Mouse (Mus musculus) left cerebral cortex, adult 11 months (tissue): ENCODE measurements at regions not wholly inside any gene's neighbourhood (a gene's known extent, or its start where the extent isn't known, plus 50 kb on each side); places are given as distances from the start of the nearest gene placed in this dataset.
A peak's percentile ranks its signal among the peaks of the same experiment; 100 is the strongest.

Experiments
- DNase-seq: peaks from one replicate; pipeline ENCODE4 v3.0.0; 2022; ENCODE audit warnings: low spot score

DNA sequence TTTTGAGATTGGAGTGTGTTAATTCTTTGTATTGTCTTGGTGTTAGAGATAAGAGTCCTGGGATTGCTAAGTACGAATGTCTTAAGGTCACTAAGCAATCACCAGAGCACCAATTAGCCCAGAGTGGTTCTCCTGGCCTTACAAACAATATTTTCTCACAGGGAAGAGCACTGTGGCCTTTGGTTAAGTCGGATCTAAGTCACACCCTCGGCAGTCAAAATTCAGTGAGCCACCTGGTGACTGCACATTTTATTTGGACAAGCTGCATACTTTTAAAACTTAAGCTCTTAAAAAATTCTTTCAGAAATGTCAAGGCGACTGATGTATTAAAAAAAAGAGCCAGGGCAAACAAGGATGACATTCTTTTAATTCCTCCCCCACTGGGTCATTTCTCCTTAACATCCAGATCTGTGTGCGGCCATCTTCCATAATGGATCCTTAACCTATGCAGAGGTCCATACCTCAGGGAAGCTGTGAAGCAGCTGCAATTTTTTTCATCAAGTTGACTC lies 60.9 kb upstream of the Foxa2 start:
- no peak for DNase-seq

DNA sequence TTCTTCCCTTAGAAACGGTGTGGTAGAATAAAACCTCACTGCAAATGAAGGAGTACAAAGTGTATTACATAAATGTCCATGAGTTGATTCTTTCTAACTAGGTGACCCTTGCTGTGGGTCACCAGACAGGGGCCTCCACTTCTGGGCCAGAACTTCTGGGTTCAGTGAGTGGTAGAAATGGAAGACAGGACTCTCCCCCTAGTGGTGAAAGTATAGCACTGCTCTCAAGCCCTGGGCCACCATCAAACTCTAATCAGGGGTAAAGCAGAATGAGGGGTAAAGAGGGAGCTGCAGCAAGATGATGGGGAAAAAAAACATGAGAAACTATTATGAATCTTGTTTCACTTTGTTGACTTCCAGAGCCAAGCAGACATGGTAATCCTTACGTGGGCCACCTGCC lies 63.4 kb upstream of the Foxa2 start:
- DNase-seq: no peak

DNA sequence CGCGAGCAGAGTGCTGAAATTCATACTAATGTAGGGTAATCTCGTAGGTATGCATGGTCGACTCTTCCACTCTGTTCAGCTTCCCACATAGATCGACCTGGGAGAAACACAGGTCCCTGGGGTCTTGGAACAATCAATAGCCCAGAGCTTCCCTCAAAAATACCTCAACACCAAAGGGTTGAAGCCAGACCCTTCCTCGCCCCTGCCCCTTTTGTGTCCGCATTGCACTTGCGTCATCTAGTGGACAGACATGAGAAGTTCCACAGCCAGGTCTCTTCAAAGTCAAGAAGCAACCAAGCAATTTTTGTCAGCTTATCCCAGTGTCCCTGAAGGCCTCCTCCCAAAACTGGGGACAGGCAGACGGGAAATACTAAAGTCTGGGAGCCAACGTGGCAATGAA lies 65.1 kb upstream of the Foxa2 start:
- no peak for DNase-seq

DNA sequence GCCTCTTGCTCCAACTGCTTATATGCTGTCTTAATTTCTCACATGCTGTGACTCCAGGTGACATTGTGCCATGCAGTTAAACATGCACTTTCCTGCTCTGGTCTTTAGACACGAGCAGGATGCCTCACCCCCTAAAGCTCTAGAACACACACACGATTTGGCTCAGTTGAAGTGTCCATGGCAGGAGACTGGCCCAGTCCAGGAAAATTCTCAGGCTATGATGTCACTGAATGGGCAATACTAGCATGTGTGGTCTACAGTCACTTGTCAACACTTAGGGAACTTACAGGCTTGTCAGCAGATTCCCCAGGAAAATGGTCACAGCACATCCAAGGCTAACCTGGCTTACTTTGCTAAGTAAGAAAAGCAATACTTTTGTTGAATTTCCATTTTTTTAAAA lies 66.4 kb upstream of the Foxa2 start:
- no peak for DNase-seq

DNA sequence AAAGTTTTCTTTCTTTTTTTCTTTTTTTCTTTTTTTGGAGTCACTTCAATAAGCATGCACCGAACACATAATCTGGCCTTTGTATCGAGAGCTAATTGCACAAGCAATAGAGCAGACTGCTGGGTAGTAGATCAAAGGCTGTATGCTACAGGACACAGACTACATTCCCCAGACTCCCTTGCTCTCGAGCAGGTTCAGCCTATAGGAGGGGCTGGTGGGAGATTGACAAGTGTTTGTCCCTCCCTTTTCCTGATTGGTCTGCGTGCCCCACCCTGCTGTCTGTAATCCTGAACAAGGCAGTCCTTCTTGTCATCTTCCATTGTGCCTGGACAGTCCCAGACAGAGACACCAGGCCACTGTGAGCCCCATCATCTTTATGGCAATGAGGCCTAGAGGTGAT lies 67.8 kb upstream of the Foxa2 start:
- no peak for DNase-seq

DNA sequence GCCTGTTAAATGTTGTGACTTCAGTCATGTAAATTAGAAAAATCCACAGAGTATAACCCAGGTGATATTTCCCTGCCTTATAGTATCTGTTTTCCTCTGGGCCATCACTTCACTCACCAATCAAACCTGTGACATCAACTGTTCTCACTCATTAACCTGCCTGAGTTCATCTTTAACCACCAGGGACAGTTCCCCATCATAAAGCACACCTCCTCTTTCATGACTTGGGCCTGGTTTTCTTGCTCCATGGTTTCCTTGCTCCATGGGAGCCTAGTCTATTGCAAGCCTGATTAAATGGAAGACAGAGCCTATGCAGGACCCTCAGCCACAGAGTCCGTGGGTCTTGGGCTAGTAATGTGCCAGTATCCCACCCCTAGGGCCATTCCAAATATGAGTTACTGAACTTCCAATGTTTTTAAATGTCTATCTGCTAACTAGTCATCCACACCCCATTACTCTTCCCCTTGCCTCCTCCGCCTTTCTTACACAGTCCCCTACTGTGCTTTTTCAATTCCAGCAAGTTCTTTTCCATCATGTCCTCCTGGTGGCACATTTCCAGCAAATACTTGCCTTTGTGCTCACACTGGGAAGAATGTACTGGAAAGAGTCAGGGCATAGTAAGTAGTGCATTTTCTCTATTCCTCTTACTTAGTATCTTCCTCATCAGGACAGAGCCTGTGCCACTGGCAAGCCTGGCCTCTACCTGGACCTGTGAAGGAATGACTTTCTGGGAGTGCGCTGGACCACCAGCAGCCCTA lies 69.4 kb upstream of the Foxa2 start:
- no peak for DNase-seq

DNA sequence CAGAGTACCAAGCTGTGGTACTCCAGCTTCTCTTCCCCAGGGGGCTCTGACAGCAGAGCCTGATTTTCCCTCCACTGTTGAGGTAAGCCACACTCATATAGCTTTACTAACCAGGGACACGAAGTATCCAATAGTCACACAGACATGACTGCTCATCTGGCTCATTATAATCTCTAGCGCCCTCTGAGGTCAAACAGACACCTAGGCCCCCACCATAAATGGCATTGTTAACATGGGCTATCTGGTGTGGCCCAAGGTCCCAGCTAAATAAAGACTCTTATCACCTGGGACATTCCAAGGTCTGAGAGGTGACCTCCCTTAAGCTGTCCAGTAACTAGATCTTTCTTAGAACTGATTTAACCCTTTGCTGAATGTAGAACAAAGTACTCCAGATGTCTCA lies 70.7 kb upstream of the Foxa2 start:
- DNase-seq: no peak

DNA sequence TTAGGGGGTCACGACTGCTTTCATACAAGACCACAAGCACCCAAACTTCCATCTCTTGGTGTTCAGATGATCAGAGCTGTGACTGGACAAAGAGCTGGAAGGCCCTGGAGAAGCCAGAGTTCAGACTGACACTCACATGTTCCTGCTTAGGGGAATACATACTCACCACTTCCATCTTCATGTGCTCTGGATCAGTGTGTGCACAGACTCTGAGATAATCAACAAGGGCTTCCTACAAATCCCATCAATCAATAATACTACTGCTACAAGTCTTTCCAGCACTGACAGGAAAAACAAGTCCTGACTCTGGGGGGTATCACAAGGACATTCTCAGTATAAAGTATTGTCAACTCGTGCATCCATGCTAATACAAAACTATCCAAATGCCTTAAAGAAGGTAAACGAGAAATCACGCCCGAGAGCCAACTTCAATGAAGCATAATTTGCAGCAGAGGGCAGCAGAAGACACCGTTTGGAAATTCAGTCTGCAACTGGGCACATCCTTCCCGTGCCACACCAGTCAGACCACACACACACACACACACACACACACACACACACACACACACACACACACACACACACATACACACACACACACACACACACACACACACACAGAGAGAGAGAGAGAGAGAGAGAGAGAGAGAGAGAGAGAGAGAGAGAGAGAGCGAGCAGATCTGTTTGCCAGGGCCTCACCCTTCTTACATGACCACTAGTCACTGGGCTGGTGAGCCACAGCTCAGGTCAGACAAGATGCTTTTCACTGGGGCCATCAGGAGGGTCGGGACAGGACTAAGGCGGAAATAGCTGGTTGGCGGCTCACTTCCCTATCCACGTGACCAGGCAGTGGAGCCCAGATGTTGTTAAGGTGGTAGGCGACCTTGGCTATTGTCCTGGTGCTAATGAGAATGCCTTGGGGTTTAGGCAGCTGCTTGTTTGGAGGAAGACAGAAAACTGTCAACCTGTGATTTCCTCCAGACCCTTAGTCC lies 75.4 kb upstream of the Foxa2 start:
- DNase-seq: peak; percentile 32

DNA sequence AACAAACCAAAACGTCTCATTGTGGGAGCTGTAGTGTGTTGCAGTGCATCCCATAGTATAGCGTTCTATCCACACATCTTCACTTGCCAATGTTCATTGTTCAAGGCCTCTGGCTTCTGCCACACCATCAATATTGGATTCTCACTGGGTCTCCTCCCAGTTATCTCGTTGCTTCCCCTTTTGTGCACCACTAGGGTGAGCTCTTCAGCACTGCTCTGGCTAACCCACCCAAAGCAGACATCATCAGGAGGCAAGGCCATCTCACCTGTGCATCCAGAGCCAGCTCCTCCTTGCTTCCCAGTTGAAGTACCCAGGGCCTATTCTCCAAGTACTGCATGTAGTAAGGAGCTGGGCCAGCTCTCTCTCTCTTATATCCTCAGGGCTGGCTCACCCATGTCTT lies 77.0 kb upstream of the Foxa2 start:
- no peak for DNase-seq

DNA sequence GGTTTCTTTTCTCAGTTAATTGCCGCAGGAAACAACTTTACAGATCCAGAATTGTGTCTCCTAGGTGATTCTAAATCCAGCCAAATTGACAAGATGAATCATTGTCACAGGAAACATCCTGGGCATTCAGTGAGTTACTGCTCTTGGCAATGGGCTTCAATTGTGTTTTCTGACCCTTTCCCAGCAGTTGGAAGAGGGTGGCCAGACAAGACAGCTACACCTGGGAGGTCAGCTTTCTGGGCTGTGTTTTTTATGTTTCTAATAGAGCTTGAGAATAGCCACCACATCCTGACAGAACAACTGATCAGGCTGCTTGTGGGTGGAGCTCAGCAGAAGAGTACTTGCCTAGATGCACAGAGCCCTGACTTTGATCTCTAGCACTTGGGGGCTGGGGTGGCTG lies 87.0 kb upstream of the Foxa2 start:
- DNase-seq: no peak

DNA sequence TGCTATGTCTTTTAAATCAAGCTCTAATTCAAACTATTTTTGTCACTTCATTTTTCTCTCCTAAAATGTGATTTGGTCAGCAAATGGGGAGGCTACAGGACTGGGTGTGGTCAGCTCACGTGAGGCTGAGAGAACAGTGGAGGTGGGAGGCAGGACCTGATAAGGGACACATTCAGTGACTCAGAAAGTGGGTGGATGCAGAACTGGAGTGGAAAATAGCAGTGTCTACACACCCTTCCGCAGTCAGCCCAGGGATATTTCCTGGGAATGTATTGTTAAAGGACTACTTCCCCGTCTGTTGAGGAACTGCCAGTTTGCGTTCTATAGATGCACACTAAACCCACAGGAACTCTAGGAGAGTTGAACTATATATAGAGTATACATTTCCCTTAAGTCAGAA lies 95.2 kb upstream of the Foxa2 start:
- DNase-seq: no peak

DNA sequence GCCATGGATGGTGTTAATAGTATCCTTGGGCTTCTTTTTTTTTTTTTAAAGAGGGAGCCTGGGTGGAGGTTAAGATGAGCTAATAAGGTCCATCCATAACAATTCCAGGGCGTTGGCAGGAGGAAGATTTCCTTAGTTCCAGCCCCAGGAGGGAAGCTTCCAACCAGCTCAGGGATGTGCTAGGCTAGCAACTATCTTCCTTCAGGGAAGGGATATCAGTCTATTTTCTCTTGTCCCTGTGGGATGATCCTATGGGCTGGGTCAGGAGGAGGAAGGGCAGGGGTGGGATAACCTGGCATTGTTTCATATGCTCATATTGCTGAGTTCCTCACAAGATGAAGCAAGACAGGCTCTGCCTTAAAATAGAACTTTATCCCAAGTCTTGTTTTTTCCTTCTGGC lies 98.0 kb upstream of the Foxa2 start:
- DNase-seq: no peak

DNA sequence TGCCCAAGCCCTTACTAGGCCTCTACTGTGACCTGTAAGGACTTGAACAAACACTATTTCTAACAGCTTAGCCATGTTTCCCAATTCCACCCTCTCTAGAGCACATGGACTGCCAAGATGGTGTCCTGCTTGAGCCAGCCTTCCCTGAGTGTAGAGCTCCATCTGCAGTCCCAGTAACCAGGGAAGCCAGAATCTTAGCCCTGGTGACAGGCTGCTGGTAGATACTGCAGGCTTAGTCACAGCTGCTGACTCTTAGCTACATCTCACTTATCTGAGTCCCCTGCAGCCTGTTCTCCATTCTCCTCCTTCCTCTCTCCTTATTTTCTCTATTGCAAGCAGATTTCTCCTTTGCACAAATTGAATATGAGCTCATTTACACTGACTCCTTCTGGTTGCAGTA lies 101.5 kb upstream of the Foxa2 start:
- no peak for DNase-seq

DNA sequence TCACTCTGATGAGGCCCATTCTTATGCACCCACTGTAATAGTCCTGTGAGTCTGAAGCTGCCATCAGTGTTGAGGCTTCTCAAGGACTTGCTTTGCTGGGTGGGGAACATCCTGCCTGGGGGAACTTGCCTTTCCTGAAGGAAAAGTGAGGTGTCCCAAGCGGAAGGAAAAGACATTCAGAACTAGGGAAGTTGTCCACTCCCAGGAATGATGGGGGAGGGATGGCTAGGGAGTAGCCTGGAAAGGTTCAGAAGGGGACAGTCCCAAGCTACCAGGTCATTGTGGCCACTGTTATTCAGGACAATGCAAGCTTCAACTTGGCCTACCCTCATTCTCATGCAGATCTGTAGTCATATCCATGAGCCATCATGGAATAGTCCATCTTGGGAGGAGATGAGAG lies 102.7 kb upstream of the Foxa2 start:
- DNase-seq: no peak

DNA sequence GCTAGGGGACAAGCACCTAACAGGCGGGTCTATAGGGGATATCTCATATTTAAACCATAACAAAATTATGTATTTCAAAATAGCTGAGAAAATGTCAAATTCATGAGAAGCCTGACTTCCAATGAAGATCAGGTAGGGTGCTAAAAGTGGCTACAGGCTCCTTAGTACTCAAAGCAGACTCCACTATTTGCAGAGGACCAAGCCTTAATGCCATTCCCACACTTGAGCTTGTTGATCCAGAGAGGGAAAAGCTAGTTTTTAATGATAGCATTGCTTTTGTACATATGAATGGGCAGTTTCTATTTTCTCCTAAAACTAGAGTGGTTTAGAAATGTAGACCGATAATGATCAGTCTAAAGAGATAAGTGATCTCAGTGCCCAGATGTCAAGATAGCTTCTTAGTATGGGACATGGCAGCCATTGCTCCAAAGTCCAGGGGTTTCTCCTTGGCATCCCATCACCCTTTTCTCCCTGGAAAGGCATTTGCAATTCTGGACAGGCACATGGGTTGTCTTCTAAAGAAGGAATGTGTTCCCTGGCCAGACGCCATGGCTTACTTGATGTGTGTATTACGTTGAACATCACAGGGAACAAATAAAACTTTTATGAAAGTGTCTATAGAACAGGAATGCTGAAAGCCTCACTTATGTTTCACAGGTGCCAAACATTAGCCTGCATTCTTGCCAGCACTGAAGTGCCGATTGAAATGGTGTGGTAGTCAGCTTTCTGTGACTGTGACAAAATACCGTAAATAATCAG lies 106.9 kb upstream of the Foxa2 start:
- no peak for DNase-seq

DNA sequence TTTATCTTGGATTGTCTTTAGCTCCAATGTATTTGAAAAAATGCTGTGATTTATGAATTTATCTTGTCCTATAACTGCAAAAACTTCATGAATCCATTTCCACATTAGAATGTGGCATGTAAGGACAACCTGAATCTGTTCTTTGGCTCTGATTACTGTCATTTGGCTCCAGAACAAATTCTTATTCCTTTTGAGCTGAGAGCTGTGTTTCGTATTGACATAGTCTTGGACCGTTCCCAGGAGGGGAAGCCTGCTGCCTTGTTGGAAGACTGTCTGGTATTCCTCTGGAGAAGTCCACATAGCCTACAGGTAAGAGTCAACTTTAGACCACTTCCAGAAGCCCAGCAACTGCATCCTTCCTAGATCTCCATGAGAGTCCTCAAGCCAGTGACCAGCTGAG lies 109.4 kb upstream of the Foxa2 start:
- no peak for DNase-seq

DNA sequence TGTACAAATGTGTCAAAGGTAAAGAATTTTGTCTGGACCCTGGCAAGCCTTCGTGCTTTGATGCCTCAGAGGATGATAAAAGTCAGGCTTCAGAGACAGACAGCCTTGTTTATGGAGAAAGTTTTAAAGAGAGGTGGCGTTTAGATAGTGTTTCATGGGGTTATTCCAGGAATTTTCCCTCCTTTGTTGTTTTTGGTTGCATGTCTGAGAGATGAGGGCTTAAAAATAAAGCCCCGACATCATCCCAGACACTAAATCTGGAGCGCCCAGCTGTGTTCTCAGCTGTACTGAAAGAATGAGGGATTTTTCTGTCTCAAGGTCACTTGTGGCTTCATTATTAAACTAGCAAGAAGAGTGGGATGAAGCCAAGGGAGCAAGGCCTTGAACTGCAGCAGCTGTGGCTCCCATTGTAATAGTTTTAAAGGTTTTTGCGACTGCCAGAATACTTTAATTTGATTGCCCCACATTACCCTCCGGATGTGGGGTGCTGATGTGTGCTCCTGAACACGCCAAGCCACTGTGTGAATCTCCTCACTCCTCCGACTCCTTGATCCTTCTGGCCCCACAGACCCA lies 112.3 kb upstream of the Foxa2 start:
- DNase-seq: no peak

DNA sequence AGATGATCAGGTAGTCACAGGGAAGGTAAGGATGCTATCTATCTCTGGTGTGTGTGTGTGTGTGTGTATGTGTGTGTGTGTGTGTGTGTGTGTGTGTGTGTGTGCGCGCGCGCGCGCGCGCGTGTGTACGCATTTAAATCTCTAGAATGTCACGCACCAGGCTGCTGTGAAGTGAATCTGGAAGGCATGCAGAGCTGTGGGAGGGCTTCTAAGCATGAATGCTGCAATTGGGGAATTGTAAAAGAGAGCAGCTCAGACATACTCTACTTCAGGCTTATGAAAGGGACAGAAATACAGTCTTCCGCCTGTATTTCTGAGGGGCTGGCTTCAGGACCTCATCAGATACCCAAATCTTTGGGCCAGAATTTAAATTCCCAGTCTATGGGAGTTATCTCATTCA lies 114.2 kb upstream of the Foxa2 start:
- no peak for DNase-seq

DNA sequence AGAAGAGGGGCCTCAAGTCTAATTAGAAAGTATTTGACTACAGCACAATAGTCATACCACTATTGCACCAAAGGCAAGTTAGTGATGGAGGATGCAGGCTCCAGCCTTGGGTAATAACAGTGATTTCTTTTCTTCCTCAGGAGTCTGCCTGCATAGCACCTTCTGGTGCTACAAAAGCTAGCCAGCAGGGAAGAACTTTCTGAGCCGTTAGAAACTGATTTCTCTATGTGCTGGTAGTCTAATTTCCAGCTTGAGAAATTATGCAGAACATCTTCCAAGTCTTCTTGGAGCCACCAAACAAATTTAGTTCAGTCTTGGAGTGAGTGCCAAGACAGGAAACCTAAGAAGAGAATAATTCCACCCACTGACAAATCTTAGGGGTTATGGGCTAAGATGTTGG lies 115.2 kb upstream of the Foxa2 start:
- DNase-seq: peak; percentile 32

DNA sequence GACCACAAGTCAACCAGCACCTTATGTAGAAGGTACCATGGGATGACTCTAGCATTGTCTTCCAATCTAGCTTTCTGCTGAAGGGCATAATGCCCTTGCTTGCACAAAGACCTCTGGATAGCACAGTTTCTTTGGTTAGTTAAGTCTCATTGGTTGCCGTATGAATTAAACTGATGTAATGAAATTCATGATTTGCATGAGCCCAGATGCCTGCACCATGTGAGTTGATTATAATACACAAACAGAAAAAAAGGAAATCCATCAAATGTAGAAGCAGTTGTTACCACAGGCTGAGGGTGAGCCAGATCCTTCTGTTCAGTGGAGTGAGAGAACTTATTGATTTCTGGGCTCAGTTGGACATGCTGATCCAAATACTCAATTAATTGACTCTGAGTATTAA lies 115.8 kb upstream of the Foxa2 start:
- no peak for DNase-seq

DNA sequence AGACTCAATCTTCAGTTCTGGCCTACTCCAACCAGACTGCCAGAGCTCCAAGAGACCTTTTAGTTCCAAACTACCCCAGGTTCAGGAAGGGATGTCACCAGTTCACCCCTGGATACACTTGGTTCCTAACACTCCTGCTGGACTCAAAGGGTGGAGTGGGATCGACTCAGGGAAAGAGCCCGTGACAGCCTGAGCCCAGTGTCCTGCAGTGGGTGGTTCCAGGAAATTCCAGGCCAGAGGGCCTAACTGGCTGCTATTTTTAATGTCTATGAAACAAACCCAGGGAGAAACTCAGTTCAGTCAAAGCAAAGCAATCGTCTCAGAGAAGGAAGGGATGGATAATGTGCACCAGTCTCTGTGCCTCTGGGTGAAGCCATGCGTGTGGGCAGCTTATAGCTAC lies 124.3 kb upstream of the Foxa2 start:
- no peak for DNase-seq

DNA sequence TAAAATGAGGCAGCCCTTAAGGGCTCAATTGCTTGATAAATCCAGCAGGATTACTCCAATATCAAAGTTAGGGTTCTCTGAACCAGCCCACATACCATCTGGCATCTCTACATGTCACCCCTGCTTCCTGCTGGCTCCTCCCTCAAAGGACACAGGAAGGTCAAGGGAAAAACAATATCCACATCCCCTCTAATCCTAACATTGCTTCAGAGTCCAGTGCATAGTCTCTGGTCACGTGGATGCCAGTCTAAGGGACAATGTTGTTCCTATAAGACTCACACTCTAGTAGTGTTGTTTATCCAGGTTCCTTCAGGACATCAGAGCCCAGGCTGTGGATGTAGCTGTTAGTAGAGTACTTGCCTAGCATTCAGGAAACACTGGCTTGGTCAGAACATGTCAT lies 124.9 kb upstream of the Foxa2 start:
- DNase-seq: no peak
